In the genomic region with DNA sequence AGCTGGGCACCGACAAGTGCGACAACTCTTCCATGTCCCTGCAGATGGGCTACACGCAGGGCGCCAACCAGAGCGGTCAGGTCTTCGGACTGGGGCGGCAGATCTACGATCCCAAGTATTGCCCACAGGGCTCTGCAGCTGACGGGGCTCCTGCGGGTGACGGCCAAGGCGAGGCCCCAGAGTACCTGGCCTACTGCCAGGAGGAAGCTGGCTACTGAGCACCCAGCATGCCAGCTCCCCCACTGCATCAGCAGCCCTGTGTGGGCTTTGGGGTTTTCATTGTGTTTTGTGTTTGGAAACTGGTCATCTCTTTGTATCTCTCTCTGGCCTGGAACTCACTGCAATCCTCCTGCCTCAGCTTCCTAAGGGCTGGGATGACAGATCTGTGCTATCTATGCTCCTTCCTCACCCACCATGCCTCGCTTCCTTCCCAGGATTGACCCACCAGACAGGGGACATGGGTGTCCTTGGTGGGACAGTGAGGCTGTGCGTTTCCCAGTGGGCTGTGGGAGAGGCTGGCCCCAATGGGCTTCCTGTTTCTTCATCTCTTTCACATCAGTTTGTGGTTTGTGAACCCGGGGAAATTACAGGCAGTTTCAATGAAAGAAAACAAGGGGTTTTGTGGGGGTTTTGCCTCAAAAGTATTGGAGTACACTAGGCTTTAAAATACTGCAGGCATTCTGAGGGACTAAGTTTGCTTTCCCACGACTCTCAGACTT, we compare ENCODE assay signal across 9 mouse cellular contexts. TPM values are rescaled to one million over a fixed set of nuclear protein-coding genes. Genes with fewer than 3 reads are reported as not detected.
DNase-seq lines count a peak whose midpoint lies in the region; ATAC-seq and TF ChIP-seq lines count a peak whose summit lies in the region.
"Had no signal": no experiment of that assay in that cellular context is flagged by ENCODE, and none has a peak within 500 bp of the region (broad histone marks: within the 10 kb centered on the region; RNA-seq: fewer than 3 reads in every experiment).

No protein-coding gene starts in this region.

- no peak overlapping the region for H3K27ac ChIP-seq in kidney, adult 2 months (ENCODE audit: insufficient read depth, low read depth, low read length)
- no peak overlapping the region for H3K27ac ChIP-seq in kidney, embryonic 14.5 days (ENCODE audit: low read depth, low read length)

- H3K4me1 ChIP-seq in kidney, adult 2 months (ENCODE audit: control insufficient read depth, insufficient read depth, low read length), result no peaks in the 10 kb centered on the region
- H3K4me1 ChIP-seq in kidney, embryonic 14.5 days (ENCODE audit: control insufficient read depth, insufficient read depth, low read length), result peaks cover 19% of the 10 kb centered on the region

- peaks cover 9% of the 10 kb centered on the region; the same call in 1 of the 2 replicates for H3K9me3 ChIP-seq in kidney, embryonic 14.5 days (ENCODE audit: control insufficient read depth, low read length)

- TF ChIP-seq POLR2A in kidney, adult 2 months (IDR thresholded peaks at IDR 0.05; ENCODE audit: low read depth, low read length), result no peak

- WGBS in kidney, adult 2 months, result 60% methylated on average over 16 of the region's 16 CpGs
- 88% methylated on average over 16 of the region's 16 CpGs for WGBS in kidney, embryonic 14.5 days

- DNase-seq in kidney, adult 2 months, result peak; percentile 50
- peak; percentile 37 for DNase-seq in NIH3T3 (ENCODE audit: low read depth)
- DNase-seq in induced T-regulatory cell, adult 2 months (ENCODE audit: low read depth), result peak; percentile 72
- peak; percentile 73 for DNase-seq in naive thymus-derived CD4-positive, alpha-beta T cell, adult 2 months (ENCODE audit: low read depth)
- no peak for DNase-seq in ovary, postnatal 10 days (ENCODE audit: low spot score)
- DNase-seq in c-Kit-positive CD71-positive TER-119-positive erythroid progenitor cells, embryonic 14.5 days (ENCODE audit: low spot score), result no peak
- DNase-seq: embryo, embryonic 11 days had no signal

- no peak overlapping the region for H3K4me2 ChIP-seq in kidney, embryonic 14.5 days (replicated peaks; ENCODE audit: low read depth, low read length)

- no peaks in the 10 kb centered on the region for H3K27me3 ChIP-seq in kidney, adult 2 months (replicated peaks; ENCODE audit: control insufficient read depth, insufficient read depth, low read length)
- H3K27me3 ChIP-seq in kidney, embryonic 14.5 days (ENCODE audit: control insufficient read depth, insufficient read depth, low read length), result no peaks in the 10 kb centered on the region

- no peaks in the 10 kb centered on the region for H3K36me3 ChIP-seq in kidney, adult 2 months (ENCODE audit: control insufficient read depth, insufficient read depth, low read length)
- peaks cover 32% of the 10 kb centered on the region for H3K36me3 ChIP-seq in kidney, embryonic 14.5 days (ENCODE audit: control insufficient read depth, insufficient read depth, low read length)

- no peak overlapping the region for H3K4me3 ChIP-seq in kidney, adult 2 months (ENCODE audit: insufficient read depth, low read depth, low read length)
- no peak overlapping the region for H3K4me3 ChIP-seq in kidney, embryonic 14.5 days (ENCODE audit: low read length)

- H3K9ac ChIP-seq in kidney, embryonic 14.5 days (ENCODE audit: low read depth, low read length), result no peak overlapping the region

- no peak for TF ChIP-seq CTCF in kidney, adult 2 months (conservative IDR thresholded peaks at IDR 0.05; ENCODE audit: insufficient read depth, insufficient read length, low read depth, low read length)

- ATAC-seq in kidney, embryonic 14.5 days (ENCODE audit: low FRiP score, low TSS enrichment), result no peak
- ATAC-seq in frontal cortex, adult (ENCODE audit: low TSS enrichment), result no peak

RNA-seq across cellular contexts. Expression of a gene that starts 1.7 kb away (rescaled TPM):
- 10.6 and 11.8 TPM in 2 replicates for polyA plus RNA-seq in kidney, adult 2 months (2012; rRNA removed)
- 1.8 and 2.7 TPM in 2 replicates for polyA plus RNA-seq in kidney, embryonic 14.5 days (2014; fragmentation: Nextera tagmentation; extraction: Ambion mirVana)

RNA-seq across cellular contexts. Expression of a gene that starts 6.2 kb away (rescaled TPM):
- 52.3 and 55.5 TPM in 2 replicates for polyA plus RNA-seq in kidney, adult 2 months (2012; rRNA removed)
- 186 and 220 TPM in 2 replicates for polyA plus RNA-seq in kidney, embryonic 14.5 days (2014; fragmentation: Nextera tagmentation; extraction: Ambion mirVana)

RNA-seq across cellular contexts. Expression of a gene that starts 10.4 kb away (rescaled TPM):
- 262 and 316 TPM in 2 replicates for polyA plus RNA-seq in kidney, adult 2 months (2012; rRNA removed)
- polyA plus RNA-seq in kidney, embryonic 14.5 days (2014; fragmentation: Nextera tagmentation; extraction: Ambion mirVana), result 18.8 and 27.8 TPM in 2 replicates

RNA-seq across cellular contexts. Expression of a gene that starts 21.9 kb away (rescaled TPM):
- polyA plus RNA-seq in kidney, adult 2 months (2012; rRNA removed), result 9.6 and 25.5 TPM in 2 replicates
- polyA plus RNA-seq in kidney, embryonic 14.5 days (2014; fragmentation: Nextera tagmentation; extraction: Ambion mirVana), result 4.8 and 7.7 TPM in 2 replicates

RNA-seq across cellular contexts. Expression of a gene that starts 24.0 kb away (rescaled TPM):
- polyA plus RNA-seq in kidney, adult 2 months (2012; rRNA removed), result 1.6 and 2.0 TPM in 2 replicates
- 0.19 and 0.29 TPM in 2 replicates for polyA plus RNA-seq in kidney, embryonic 14.5 days (2014; fragmentation: Nextera tagmentation; extraction: Ambion mirVana)

Comparison
In these comparisons a context has a peak if more than half of its experiments do, and no peak if none do; other contexts are left out.
1. DNase-seq: peak in kidney, adult 2 months (single experiment), NIH3T3 (single experiment), induced T-regulatory cell, adult 2 months (single experiment) and naive thymus-derived CD4-positive, alpha-beta T cell, adult 2 months (single experiment); none in ovary, postnatal 10 days (single experiment) and c-Kit-positive CD71-positive TER-119-positive erythroid progenitor cells, embryonic 14.5 days (single experiment).